Mouse (Mus musculus) heart, adult 9 months (tissue): Measurements from ENCODE around the gene Slc9a6.
A peak's percentile ranks its signal among the peaks of the same experiment; 100 is the strongest.

Source experiments
- DNase-seq, 2 experiments: peaks; one replicate each; pipeline ENCODE4 v3.0.0; 2022; ENCODE audit warnings: low spot score in 2 of 2

The Slc9a6 gene

GRCm38 (mm10) chrX:56609623-56610317 is at the start of gene Slc9a6:
TSS of gene Slc9a6 (plus strand) at chrX:56609757.
- DNase-seq: peak; percentile 63 to 78

GRCm38 (mm10) chrX:56572465-56572864 is 37.1 kb upstream of the Slc9a6 start:
- no peak for DNase-seq

- DNase-seq: no peak
These were observed 31.4 kb upstream of the Slc9a6 start for GRCm38 (mm10) chrX:56578200-56578599.

- DNase-seq: no peak
These were observed 12.2 kb upstream of the Slc9a6 start for GRCm38 (mm10) chrX:56597219-56597886.

- DNase-seq: peak; percentile 93 to 94
These were observed 11.5 kb upstream of the Slc9a6 start, which contains the start of gene Mmgt1 for GRCm38 (mm10) chrX:56597887-56598640. TSS of gene Mmgt1 (minus strand) at chrX:56598069.

GRCm38 (mm10) chrX:56606536-56606935 is 3.0 kb upstream of the Slc9a6 start:
- no peak for DNase-seq

- no peak for DNase-seq
These were observed 2.4 kb upstream of the Slc9a6 start for GRCm38 (mm10) chrX:56607032-56607710.

- DNase-seq: no peak
These were observed 303 bp upstream of the Slc9a6 start for GRCm38 (mm10) chrX:56609285-56609622.

- DNase-seq: no peak
These were observed 749 bp downstream of the Slc9a6 start for GRCm38 (mm10) chrX:56610318-56610694.

- DNase-seq: no peak
These were observed 5.7 kb downstream of the Slc9a6 start for GRCm38 (mm10) chrX:56615236-56615635.

GRCm38 (mm10) chrX:56636185-56636584 is 26.6 kb downstream of the Slc9a6 start:
- no peak for DNase-seq

GRCm38 (mm10) chrX:56640066-56640465 is 30.5 kb downstream of the Slc9a6 start:
- DNase-seq: no peak

- no peak for DNase-seq
These were observed 40.2 kb downstream of the Slc9a6 start for GRCm38 (mm10) chrX:56649549-56650354.

GRCm38 (mm10) chrX:56650355-56650652 is 40.7 kb downstream of the Slc9a6 start:
- no peak for DNase-seq

- peak; percentile 47 to 65 for DNase-seq
These were observed 41.3 kb downstream of the Slc9a6 start for GRCm38 (mm10) chrX:56650885-56651284.

GRCm38 (mm10) chrX:56651738-56652137 is 42.2 kb downstream of the Slc9a6 start:
- DNase-seq: peak; percentile 82

- DNase-seq: no peak
These were observed 46.1 kb downstream of the Slc9a6 start for GRCm38 (mm10) chrX:56655686-56656085.

- DNase-seq: no peak
These were observed 49.7 kb downstream of the Slc9a6 start for GRCm38 (mm10) chrX:56659286-56659685.

GRCm38 (mm10) chrX:56661143-56661542 is 51.6 kb downstream of the Slc9a6 start:
- no peak for DNase-seq

- no peak for DNase-seq
These were observed 52.8 kb downstream of the Slc9a6 start for GRCm38 (mm10) chrX:56662316-56662715.

- no peak for DNase-seq
These were observed 53.8 kb downstream of the Slc9a6 start for GRCm38 (mm10) chrX:56663377-56663776.
